Mouse (Mus musculus) heart, embryonic 14.5 days (tissue): ENCODE measurements at regions not wholly inside any gene's neighbourhood (a gene's known extent, or its start where the extent isn't known, plus 50 kb on each side); places are given as distances from the start of the nearest gene placed in this dataset.

ENCODE experiments used
- ATAC-seq: fragments of 200-750 bp; cut with Nextera tagmentation; 2 replicates; pipeline ENCODE4 v1.8.0; 2017; ENCODE audit warnings: low read depth, moderate TSS enrichment; ENCODE audit not compliant: insufficient number of reproducible peaks, insufficient read depth, low FRiP score
- H3K27ac ChIP-seq, 2 experiments: fragments of 200-500 bp in 1 of 2; fragments of 300-500 bp in 1 of 2; sonication (generic) in 1 of 2; replicated peaks in 1 of 2; 2 replicates each; pipeline ENCODE4 v1.5.1; 2012 to 2014; ENCODE audit warnings: low read depth in 2 of 2, low read length in 2 of 2, control low read depth in 1 of 2, mild to moderate bottlenecking in 1 of 2, mixed read lengths in 1 of 2; ENCODE audit not compliant: control insufficient read depth in 1 of 2, insufficient read depth in 1 of 2
- H3K27me3 ChIP-seq: fragments of 300-500 bp; sonication (generic); 2 replicates; pipeline ENCODE4 v1.6.1; 2014; ENCODE audit warnings: mild to moderate bottlenecking, low read length, control low read depth; ENCODE audit not compliant: control insufficient read depth, insufficient read depth
- H3K36me3 ChIP-seq: fragments of 300-500 bp; sonication (generic); 2 replicates; pipeline ENCODE4 v1.6.1; 2014; ENCODE audit warnings: mild to moderate bottlenecking, control low read depth, low read length, mixed read lengths; ENCODE audit not compliant: control insufficient read depth, insufficient read depth
- H3K4me1 ChIP-seq, 2 experiments: fragments of 200-500 bp in 1 of 2; fragments of 300-500 bp in 1 of 2; sonication (generic) in 1 of 2; 2 replicates each; pipeline ENCODE4 v1.6.1; 2012 to 2014; ENCODE audit warnings: low read length in 2 of 2, control low read depth in 1 of 2, mixed read lengths in 1 of 2; ENCODE audit not compliant: control insufficient read depth in 2 of 2, insufficient read depth in 2 of 2
- H3K4me2 ChIP-seq: fragments of 300-500 bp; sonication (generic); 2 replicates; pipeline ENCODE4 v1.6.1; 2014; ENCODE audit warnings: mild to moderate bottlenecking, low read length
- H3K4me3 ChIP-seq, 2 experiments: fragments of 200-500 bp in 1 of 2; fragments of 300-500 bp in 1 of 2; sonication (generic) in 1 of 2; 2 replicates each; pipeline ENCODE4 v1.5.1; 2012 to 2014; ENCODE audit warnings: low read length in 2 of 2, mild to moderate bottlenecking in 2 of 2, control low read depth in 1 of 2, low read depth in 1 of 2, moderate library complexity in 1 of 2; ENCODE audit not compliant: control insufficient read depth in 1 of 2, insufficient read depth in 1 of 2
- H3K9ac ChIP-seq: fragments of 300-500 bp; sonication (generic); 2 replicates; pipeline ENCODE4 v1.6.1; 2014; ENCODE audit warnings: mild to moderate bottlenecking, low read length
- H3K9me3 ChIP-seq: fragments of 300-500 bp; sonication (generic); 2 replicates; pipeline ENCODE4 v1.6.1; 2016; ENCODE audit warnings: low read length, control low read depth; ENCODE audit not compliant: control insufficient read depth
- WGBS: fragments of 180-500 bp; shearing (Covaris S2); extraction: QIAGEN DNeasy Blood & Tissue Kit; methylation state at CpG from one replicate; pipeline ENCODE4 v1.1.7; 2014; 5-methylcytosine and 5-hydroxymethylcytosine counted together

DNA sequence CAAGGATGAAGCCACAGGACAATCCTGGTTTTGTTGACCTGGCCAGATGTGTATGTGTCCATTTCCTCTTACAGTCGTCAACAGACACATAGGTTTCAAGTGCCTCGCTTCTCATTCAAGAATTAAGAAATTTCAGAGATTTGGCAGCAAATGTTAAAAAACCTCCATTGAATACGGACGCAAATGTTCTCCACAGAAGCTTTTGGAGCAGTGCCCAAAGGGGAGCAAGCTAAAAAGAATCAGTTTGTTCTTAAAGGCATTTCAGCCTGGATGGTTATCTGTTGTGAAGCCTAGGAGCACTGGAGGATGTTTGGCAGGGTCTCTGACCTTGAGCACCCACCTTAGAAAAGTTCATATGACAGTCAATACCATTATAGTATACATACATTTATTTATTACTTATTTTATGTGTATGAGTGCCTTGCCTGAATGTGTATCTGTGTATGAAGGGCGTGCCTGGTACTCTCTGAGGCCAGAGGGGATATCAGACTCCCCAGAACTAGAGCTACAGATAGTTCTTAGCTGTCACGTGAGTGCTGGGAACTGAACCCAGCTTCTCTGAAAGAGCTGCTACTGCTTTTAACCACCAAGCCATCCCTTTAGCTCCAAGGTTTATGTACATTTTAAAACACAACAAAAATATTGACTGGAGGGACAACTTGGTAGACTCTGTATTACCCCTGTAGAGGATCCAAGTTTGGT is 221.7 kb downstream of the Qdpr start:
- Histone ChIP-seq H3K4me1 (no peaks in the 10 kb centered on the region), H3K36me3 (no peaks in the 10 kb centered on the region), H3K9me3 (no peaks in the 10 kb centered on the region), H3K4me2 (no peak overlapping the region), H3K9ac (no peak overlapping the region), H3K27me3 (no peaks in the 10 kb centered on the region), H3K4me3 (no peak overlapping the region), H3K27ac (no peak overlapping the region)
- no peak for ATAC-seq
- WGBS: 75% methylated on average over 6 of the region's 6 CpGs

DNA sequence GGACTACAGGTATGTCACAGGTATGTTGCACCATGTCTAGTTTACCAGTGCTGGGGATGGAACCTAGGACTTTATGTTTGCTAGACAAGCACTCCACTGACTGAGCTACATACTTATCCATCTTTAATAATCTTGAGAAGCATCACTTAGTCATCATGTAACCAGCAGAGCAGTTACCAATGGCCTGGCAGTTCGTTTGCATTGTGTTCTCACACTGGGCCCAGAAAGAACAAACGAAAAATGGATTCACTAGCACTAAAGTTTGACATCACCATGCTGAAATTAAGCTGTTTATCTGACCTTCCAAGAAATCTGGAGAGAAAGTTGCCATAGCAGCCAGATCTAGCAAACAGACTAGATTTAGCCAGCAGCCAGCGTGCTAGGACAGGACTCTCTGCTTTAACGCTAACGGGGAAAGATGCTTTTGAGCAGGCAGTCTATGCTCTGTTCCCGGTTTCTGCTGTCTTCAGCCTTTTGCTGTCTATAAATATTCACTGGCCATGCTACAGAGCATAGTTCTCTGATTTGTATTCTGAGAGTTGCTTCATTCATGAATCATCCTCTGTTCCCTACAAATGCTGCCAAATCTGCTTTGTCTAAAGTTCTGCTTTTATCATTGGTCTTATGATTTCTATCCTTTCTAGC is 229.6 kb downstream of the Qdpr start:
- no peak for ATAC-seq
- Histone ChIP-seq H3K4me1 (no peaks in the 10 kb centered on the region), H3K36me3 (no peaks in the 10 kb centered on the region), H3K9me3 (no peaks in the 10 kb centered on the region), H3K4me2 (no peak overlapping the region), H3K27ac (no peak overlapping the region), H3K4me3 (no peak overlapping the region), H3K9ac (no peak overlapping the region), H3K27me3 (no peaks in the 10 kb centered on the region)
- WGBS: 77% methylated on average over 6 of the region's 6 CpGs

DNA sequence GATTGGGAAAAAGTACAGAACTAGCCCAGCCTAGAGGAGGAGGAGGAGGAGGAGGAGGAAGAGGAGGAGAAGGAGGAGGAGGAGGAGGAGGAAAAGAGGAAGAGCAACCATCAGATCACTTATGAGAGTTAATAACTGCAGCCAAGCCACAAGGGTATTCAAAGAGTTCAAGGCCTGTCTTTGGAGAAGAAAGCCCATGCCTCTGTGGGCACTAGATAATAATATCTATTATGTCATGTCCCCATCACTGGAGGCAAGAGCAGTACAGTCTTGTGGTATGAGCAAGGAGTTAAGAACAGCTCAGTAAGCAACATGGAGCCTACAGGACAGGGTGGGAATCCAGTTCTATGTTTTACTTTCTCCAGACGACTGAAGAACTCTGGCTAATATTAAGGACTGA is 230.5 kb downstream of the Qdpr start:
- no peak overlapping the region for H3K9ac ChIP-seq
- WGBS: 60% methylated on average over 1 of the region's 1 CpGs
- no peaks in the 10 kb centered on the region for H3K9me3 ChIP-seq
- H3K27me3 ChIP-seq: no peaks in the 10 kb centered on the region
- no peaks in the 10 kb centered on the region for H3K4me1 ChIP-seq
- H3K36me3 ChIP-seq: no peaks in the 10 kb centered on the region
- no peak overlapping the region for H3K4me2 ChIP-seq
- H3K4me3 ChIP-seq: no peak overlapping the region
- no peak for ATAC-seq
- no peak overlapping the region for H3K27ac ChIP-seq

DNA sequence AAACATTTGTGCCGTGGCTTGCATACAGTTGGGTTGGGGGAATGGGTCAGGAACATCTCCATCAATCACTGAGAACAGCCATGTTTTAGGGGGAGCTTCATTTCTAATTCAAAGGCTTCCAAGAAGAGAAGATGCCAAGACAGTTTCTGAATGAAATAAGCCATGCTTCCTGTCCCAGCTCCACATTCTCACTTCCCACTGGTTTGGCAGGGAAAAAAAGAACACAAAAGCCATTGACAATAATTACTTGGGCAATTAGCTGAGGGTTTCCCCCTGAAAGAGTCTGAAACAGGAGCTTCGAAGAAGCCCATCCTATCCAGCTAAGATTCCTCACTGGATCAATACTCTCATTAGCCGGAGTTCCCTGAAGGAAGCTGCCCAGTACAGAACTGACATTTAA is 230.9 kb downstream of the Qdpr start:
- H3K27me3 ChIP-seq: no peaks in the 10 kb centered on the region
- H3K4me1 ChIP-seq: no peaks in the 10 kb centered on the region
- no peak overlapping the region for H3K4me2 ChIP-seq
- no peaks in the 10 kb centered on the region for H3K36me3 ChIP-seq
- no peak overlapping the region for H3K27ac ChIP-seq
- WGBS: 74% methylated on average over 3 of the region's 3 CpGs
- no peak overlapping the region for H3K4me3 ChIP-seq
- no peaks in the 10 kb centered on the region for H3K9me3 ChIP-seq
- ATAC-seq: no peak
- no peak overlapping the region for H3K9ac ChIP-seq

DNA sequence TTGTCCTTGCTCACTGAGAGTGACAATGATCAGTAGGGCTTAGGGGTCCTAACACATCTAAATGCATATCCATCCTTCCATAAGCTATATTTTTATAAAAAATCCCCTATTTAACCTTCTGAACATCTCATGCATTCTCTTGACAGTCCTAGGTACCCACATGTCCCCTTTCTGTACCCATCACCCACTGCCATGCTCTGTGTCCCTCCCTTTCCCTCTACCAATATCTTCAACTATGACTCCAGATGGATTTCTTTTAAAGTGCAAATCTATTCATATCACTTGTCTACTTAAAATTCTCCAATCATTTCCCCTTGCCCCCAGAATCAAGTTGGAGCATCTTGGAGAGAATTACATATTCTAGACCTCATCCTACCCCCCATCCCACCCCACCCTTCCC is 235.6 kb downstream of the Qdpr start:
- Histone ChIP-seq H3K9me3 (no peaks in the 10 kb centered on the region), H3K27me3 (no peaks in the 10 kb centered on the region), H3K4me2 (no peak overlapping the region), H3K9ac (no peak overlapping the region), H3K36me3 (no peaks in the 10 kb centered on the region), H3K4me3 (no peak overlapping the region), H3K27ac (no peak overlapping the region), H3K4me1 (no peaks in the 10 kb centered on the region)
- no peak for ATAC-seq

DNA sequence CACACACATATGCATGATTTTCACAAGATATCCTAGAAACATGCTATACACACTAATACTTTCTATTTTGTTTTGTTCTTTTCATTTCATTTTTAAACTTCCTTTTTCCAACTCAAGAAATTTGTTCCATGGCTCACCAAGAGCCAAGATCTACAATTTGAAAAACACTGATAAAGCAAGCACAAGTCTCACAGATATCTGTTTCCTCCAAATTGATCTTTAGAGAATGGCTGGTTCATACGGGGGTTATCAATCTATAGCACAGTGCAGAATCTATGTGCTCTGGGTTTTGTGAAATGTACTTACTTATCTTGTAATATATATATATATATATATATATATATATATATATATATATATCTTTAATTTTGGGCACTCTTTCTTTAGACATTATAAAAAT is 251.6 kb downstream of the Qdpr start:
- no peak overlapping the region for H3K27ac ChIP-seq
- no peak for ATAC-seq
- no peak overlapping the region for H3K4me3 ChIP-seq
- no peak overlapping the region for H3K4me2 ChIP-seq
- H3K9ac ChIP-seq: no peak overlapping the region
- no peaks in the 10 kb centered on the region for H3K36me3 ChIP-seq
- WGBS: 58% methylated on average over 1 of the region's 1 CpGs
- no peaks in the 10 kb centered on the region for H3K4me1 ChIP-seq
- no peaks in the 10 kb centered on the region for H3K27me3 ChIP-seq
- H3K9me3 ChIP-seq: no peaks in the 10 kb centered on the region

DNA sequence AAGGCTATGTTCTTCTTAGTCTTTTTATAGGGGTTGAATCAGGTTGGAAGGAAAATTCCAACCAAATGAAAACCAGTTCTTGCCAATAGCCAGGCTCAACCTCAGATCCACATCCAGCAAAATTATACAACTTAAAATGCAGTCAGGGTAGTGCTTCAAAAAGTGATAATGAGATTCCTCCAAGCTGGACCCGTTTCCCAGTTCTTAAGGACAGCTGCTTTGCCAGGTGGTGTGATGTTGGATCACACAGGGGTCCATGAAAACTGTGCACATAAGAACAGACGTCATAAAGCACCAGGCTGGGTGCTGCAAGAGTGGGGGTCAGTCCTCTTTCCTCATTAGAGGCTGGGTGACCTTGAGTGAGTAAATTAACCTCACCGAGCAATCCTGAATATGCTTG is 253.9 kb downstream of the Qdpr start:
- Histone ChIP-seq H3K27me3 (no peaks in the 10 kb centered on the region), H3K4me2 (no peak overlapping the region), H3K4me1 (no peaks in the 10 kb centered on the region), H3K36me3 (no peaks in the 10 kb centered on the region), H3K9ac (no peak overlapping the region), H3K9me3 (no peaks in the 10 kb centered on the region), H3K27ac (no peak overlapping the region), H3K4me3 (no peak overlapping the region)
- no peak for ATAC-seq
- 62% methylated on average over 3 of the region's 3 CpGs for WGBS

DNA sequence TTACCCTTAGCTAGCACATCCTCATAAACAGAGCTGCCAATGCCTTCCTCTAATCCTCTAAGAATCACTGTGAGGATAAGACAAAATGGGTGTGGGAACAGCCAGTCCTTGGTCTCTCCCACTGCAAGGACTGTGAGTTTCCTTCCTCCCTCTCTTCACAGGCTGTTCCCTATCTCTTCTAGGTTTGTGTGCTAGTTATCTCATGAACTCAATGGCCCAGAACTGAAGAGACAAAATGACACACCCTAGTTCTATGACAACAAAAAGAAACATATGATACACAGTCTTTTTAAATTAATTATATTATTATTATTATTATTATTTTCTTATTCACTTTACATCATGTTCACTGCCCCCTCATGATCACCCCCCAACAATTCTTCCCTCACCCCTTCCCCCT is 257.7 kb downstream of the Qdpr start:
- H3K4me1 ChIP-seq: no peaks in the 10 kb centered on the region
- no peak for ATAC-seq
- no peak overlapping the region for H3K27ac ChIP-seq
- H3K27me3 ChIP-seq: no peaks in the 10 kb centered on the region
- no peak overlapping the region for H3K9ac ChIP-seq
- H3K36me3 ChIP-seq: no peaks in the 10 kb centered on the region
- no peaks in the 10 kb centered on the region for H3K9me3 ChIP-seq
- no peak overlapping the region for H3K4me3 ChIP-seq
- H3K4me2 ChIP-seq: no peak overlapping the region
